Mouse (Mus musculus) kidney, adult 2 months (tissue): ENCODE results near the gene Fam189b.

Experiments
- CTCF ChIP-seq: fragments of 200-500 bp; conservative IDR thresholded peaks from 2 replicates; pipeline ENCODE4 v1.5.1; 2011; ENCODE audit warnings: low read depth, mild to moderate bottlenecking, control low read depth, low read length, moderate library complexity, mixed read lengths; ENCODE audit not compliant: insufficient read depth, insufficient read length
- POLR2A ChIP-seq: fragments of 200-500 bp; IDR thresholded peaks from one replicate; pipeline ENCODE4 v1.6.1; 2011; ENCODE audit warnings: low read depth, low read length, control low read depth

DNA sequence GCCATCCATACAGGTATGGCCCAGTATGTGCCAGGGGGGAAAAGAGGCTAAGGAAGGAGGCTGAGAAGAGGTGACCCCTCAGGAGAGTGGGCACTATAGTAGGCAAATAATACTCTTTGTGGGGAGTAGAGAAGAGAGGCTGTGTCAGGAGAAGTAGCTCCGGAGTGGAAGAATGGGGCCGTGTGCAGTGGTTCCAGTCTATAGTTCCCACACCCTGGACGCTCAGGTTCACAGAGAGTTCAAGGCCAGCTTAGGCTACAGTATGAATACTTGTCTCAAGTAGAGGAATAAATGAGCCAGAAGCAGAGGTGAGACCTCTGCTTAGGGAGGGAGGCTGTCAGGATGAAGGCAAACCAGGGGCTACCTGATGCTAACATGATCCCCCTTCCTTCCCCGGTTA, 46.3 kb downstream of the Fam189b start:
- no peak for TF ChIP-seq CTCF
- no peak for TF ChIP-seq POLR2A
